Mouse (Mus musculus) heart, postnatal 0 days (tissue): ENCODE results near the gene Ssc5d. TPM values are rescaled to one million over a fixed set of nuclear protein-coding genes. Genes with fewer than 3 reads are reported as not detected.

Source experiments
- ATAC-seq: fragments of 200-750 bp; cut with Nextera tagmentation; 2 replicates; pipeline ENCODE4 v1.8.0; 2017; ENCODE audit warnings: low read depth, moderate number of reproducible peaks, moderate library complexity; ENCODE audit not compliant: insufficient read depth
- DNase-seq: peaks from one replicate; pipeline ENCODE4 v3.0.0-alpha.2; 2016; ENCODE audit warnings: low spot score
- H3K27ac ChIP-seq: fragments of 300-500 bp; sonication (generic); 2 replicates; pipeline ENCODE4 v1.5.1; 2014; ENCODE audit warnings: low read depth, mild to moderate bottlenecking
- H3K27me3 ChIP-seq: fragments of 300-500 bp; sonication (generic); 2 replicates; pipeline ENCODE4 v1.6.1; 2014; ENCODE audit warnings: low read length, mixed read lengths; ENCODE audit not compliant: control insufficient read depth, insufficient read depth
- H3K36me3 ChIP-seq: fragments of 300-500 bp; sonication (generic); replicated peaks from 2 replicates; pipeline ENCODE4 v1.6.1; 2014; ENCODE audit warnings: low read length, mixed read lengths; ENCODE audit not compliant: control insufficient read depth, insufficient read depth
- H3K4me1 ChIP-seq: fragments of 300-500 bp; sonication (generic); 2 replicates; pipeline ENCODE4 v1.6.1; 2014; ENCODE audit warnings: antibody characterized with exemption; ENCODE audit not compliant: control insufficient read depth, insufficient read depth
- H3K4me2 ChIP-seq: fragments of 300-500 bp; sonication (generic); 2 replicates; pipeline ENCODE4 v1.6.1; 2014; ENCODE audit warnings: low read depth, mild to moderate bottlenecking, low read length, moderate library complexity
- H3K4me3 ChIP-seq: fragments of 300-500 bp; sonication (generic); 2 replicates; pipeline ENCODE4 v1.5.1; 2014; ENCODE audit warnings: low read depth, low read length
- H3K9ac ChIP-seq: fragments of 300-500 bp; sonication (generic); replicated peaks from 2 replicates; pipeline ENCODE4 v1.6.1; 2014; ENCODE audit warnings: low read depth, low read length, mixed read lengths
- H3K9me3 ChIP-seq: fragments of 300-500 bp; sonication (generic); replicated peaks from 2 replicates; pipeline ENCODE4 v1.6.1; 2016; ENCODE audit warnings: low read length; ENCODE audit not compliant: control insufficient read depth
- CTCF ChIP-seq: IDR thresholded peaks from 2 replicates; pipeline ENCODE4 v1.5.1; 2016; ENCODE audit warnings: antibody characterized with exemption, control low read depth, low read depth
- EP300 ChIP-seq: IDR thresholded peaks from 2 replicates; pipeline ENCODE4 v1.6.1; 2016; ENCODE audit warnings: antibody characterized with exemption, low read depth
- WGBS: fragments of 180-500 bp; shearing (Covaris S2); extraction: QIAGEN DNeasy Blood & Tissue Kit; methylation state at CpG from one replicate; pipeline ENCODE4 v1.1.7; 2014; 5-methylcytosine and 5-hydroxymethylcytosine counted together
- polyA plus RNA-seq: library from polyadenylated mRNA; unstranded; fragments of >200 nt; fragmentation: Nextera tagmentation; extraction: Ambion mirVana; gene quantifications from 2 replicates; pipeline ENCODE4 v1.2.1, GENCODE M21; 2015
- total RNA-seq: library from RNA; depleted of rRNA; stranded (reverse); fragments of >200 nt; gene quantifications from 2 replicates; pipeline ENCODE4 v1.2.3, GENCODE M21; 2014; ENCODE audit warnings: low replicate concordance; rRNA removed

The Ssc5d gene
- total and polyA plus RNA-seq, 2 experiments from 2014 or later = 1.2 to 5.0 TPM

- ATAC-seq (no peak), DNase-seq (no peak)
- Histone ChIP-seq H3K27me3 (no peaks in the 10 kb centered on the region), H3K9ac (no peak overlapping the region), H3K27ac (no peak overlapping the region), H3K4me3 (no peak overlapping the region), H3K4me1 (peaks cover 15% of the 10 kb centered on the region), H3K9me3 (no peaks in the 10 kb centered on the region), H3K36me3 (no peaks in the 10 kb centered on the region), H3K4me2 (no peak overlapping the region)
- WGBS = 85% methylated on average over 7 of the region's 7 CpGs
- TF ChIP-seq EP300 (no peak), CTCF (no peak)
Observed at GRCm38 (mm10) chr7:4976832-4977231, 51.2 kb downstream of the Ssc5d start.

- Histone ChIP-seq H3K27me3 (0 out of 2 replicates have a peak, but pooled peaks cover 6% of the 10 kb centered on the region), H3K36me3 (peaks cover 10% of the 10 kb centered on the region), H3K27ac (no peak overlapping the region), H3K9ac (no peak overlapping the region), H3K4me2 (no peak overlapping the region), H3K4me1 (no peaks in the 10 kb centered on the region), H3K4me3 (no peak overlapping the region), H3K9me3 (no peaks in the 10 kb centered on the region)
- TF ChIP-seq EP300 (no peak), CTCF (no peak)
- DNase-seq (no peak), ATAC-seq (no peak; the same call in 1 of the 2 replicates)
- WGBS = 4% methylated on average over 2 of the region's 2 CpGs
Observed at GRCm38 (mm10) chr7:4988250-4988649, 62.7 kb downstream of the Ssc5d start.

- WGBS = 56% methylated on average over 47 of the region's 55 CpGs
- H3K4me2 ChIP-seq = 0 out of 2 replicates have a peak overlapping the region, but pooled peaks have one; percentile 0
- no peak overlapping the region for H3K9ac ChIP-seq
Observed at GRCm38 (mm10) chr7:4993347-4993998, 67.9 kb downstream of the Ssc5d start.

GRCm38 (mm10) chr7:4993999-4994788 lies 68.6 kb downstream of the Ssc5d start:
- Histone ChIP-seq H3K27me3 (0 out of 2 replicates have a peak, but pooled peaks cover 8% of the 10 kb centered on the region), H3K9me3 (no peaks in the 10 kb centered on the region), H3K4me2 (peak overlapping the region; percentile 98), H3K27ac (no peak overlapping the region), H3K4me1 (peaks cover 12% of the 10 kb centered on the region), H3K9ac (no peak overlapping the region), H3K36me3 (peaks cover 14% of the 10 kb centered on the region), H3K4me3 (peak overlapping the region; percentile 68; the same call in 1 of the 2 replicates)
- WGBS = 55% methylated on average over 54 of the region's 59 CpGs
- ATAC-seq = no peak
- DNase-seq = no peak
- no peak for TF ChIP-seq CTCF
- no peak for TF ChIP-seq EP300

More at GRCm38 (mm10) chr7:4993347-4993998, 67.9 kb downstream of the Ssc5d start:
- TF ChIP-seq CTCF (no peak), EP300 (no peak)
- H3K27ac ChIP-seq = no peak overlapping the region
- H3K4me3 ChIP-seq = no peak overlapping the region
- H3K9me3 ChIP-seq = no peaks in the 10 kb centered on the region
- no peak for DNase-seq
- peaks cover 12% of the 10 kb centered on the region for H3K4me1 ChIP-seq
- H3K36me3 ChIP-seq = peaks cover 14% of the 10 kb centered on the region
- H3K27me3 ChIP-seq = 0 out of 2 replicates have a peak, but pooled peaks cover 8% of the 10 kb centered on the region
- ATAC-seq = no peak

Other genes with a start within 250 kb of the Ssc5d start
Only the 30 nearest of the 33 such genes appear.
- 0.23 TPM in 1 of 2 replicates, not detected in the other for gene Tmem150b, start 200.5 kb upstream of the Ssc5d start, total RNA-seq
- gene Tmem150b, start 200.5 kb upstream of the Ssc5d start, polyA plus RNA-seq = not detected in 2 replicates
- gene Kmt5c, start 185.7 kb upstream of the Ssc5d start, total RNA-seq = 59.1 and 62.9 TPM in 2 replicates
- gene Kmt5c, start 185.7 kb upstream of the Ssc5d start, polyA plus RNA-seq = 38.3 and 42.9 TPM in 2 replicates
- gene Cox6b2, start 172.7 kb upstream of the Ssc5d start, total RNA-seq = 20.8 TPM in 1 of 2 replicates, not detected in the other
- gene Cox6b2, start 172.7 kb upstream of the Ssc5d start, polyA plus RNA-seq = 27.1 and 27.8 TPM in 2 replicates
- gene Fam71e2, start 154.5 kb upstream of the Ssc5d start, total RNA-seq = not detected in 2 replicates
- not detected in 2 replicates for gene Fam71e2, start 154.5 kb upstream of the Ssc5d start, polyA plus RNA-seq
- not detected in 2 replicates for gene Il11, start 142.9 kb upstream of the Ssc5d start, total RNA-seq
- gene Il11, start 142.9 kb upstream of the Ssc5d start, polyA plus RNA-seq = not detected in 2 replicates
- not detected in 2 replicates for gene Tmem190, start 142.8 kb upstream of the Ssc5d start, total RNA-seq
- gene Tmem190, start 142.8 kb upstream of the Ssc5d start, polyA plus RNA-seq = not detected in 2 replicates
- gene Tmem238, start 136.1 kb upstream of the Ssc5d start, total RNA-seq = 2.2 and 21.0 TPM in 2 replicates
- gene Tmem238, start 136.1 kb upstream of the Ssc5d start, polyA plus RNA-seq = 8.0 and 8.6 TPM in 2 replicates
- 141 and 173 TPM in 2 replicates for gene Rpl28, start 132.9 kb upstream of the Ssc5d start, total RNA-seq
- gene Rpl28, start 132.9 kb upstream of the Ssc5d start, polyA plus RNA-seq = 259 and 269 TPM in 2 replicates
- gene Ube2s, start 113.2 kb upstream of the Ssc5d start, total RNA-seq = 440 and 486 TPM in 2 replicates
- gene Ube2s, start 113.2 kb upstream of the Ssc5d start, polyA plus RNA-seq = 156 and 174 TPM in 2 replicates
- gene Shisa7, start 81.1 kb upstream of the Ssc5d start, total RNA-seq = 0.23 TPM in 1 of 2 replicates, not detected in the other
- not detected in 2 replicates for gene Shisa7, start 81.1 kb upstream of the Ssc5d start, polyA plus RNA-seq
- gene Isoc2b, start 55.5 kb upstream of the Ssc5d start, total RNA-seq = 1.4 and 20.0 TPM in 2 replicates
- 4.5 and 6.5 TPM in 2 replicates for gene Isoc2b, start 55.5 kb upstream of the Ssc5d start, polyA plus RNA-seq
- 15.2 and 25.6 TPM in 2 replicates for gene Isoc2a, start 48.6 kb upstream of the Ssc5d start, total RNA-seq
- 1.4 and 1.6 TPM in 2 replicates for gene Isoc2a, start 48.6 kb upstream of the Ssc5d start, polyA plus RNA-seq
- 0.88 TPM in 1 of 2 replicates, not detected in the other for gene Gm36210, start 19.3 kb upstream of the Ssc5d start, total RNA-seq
- 0.08 and 0.12 TPM in 2 replicates for gene Gm36210, start 19.3 kb upstream of the Ssc5d start, polyA plus RNA-seq
- gene Zfp628, start 10.6 kb upstream of the Ssc5d start, total RNA-seq = 8.9 and 13.1 TPM in 2 replicates
- gene Zfp628, start 10.6 kb upstream of the Ssc5d start, polyA plus RNA-seq = 1.7 and 1.9 TPM in 2 replicates
- gene Nat14, start 3.8 kb upstream of the Ssc5d start, total RNA-seq = 2.0 and 4.2 TPM in 2 replicates
- 2.8 and 3.6 TPM in 2 replicates for gene Nat14, start 3.8 kb upstream of the Ssc5d start, polyA plus RNA-seq
- gene Sbk2, start 38.6 kb downstream of the Ssc5d start, total RNA-seq = 16.4 and 19.9 TPM in 2 replicates
- gene Sbk2, start 38.6 kb downstream of the Ssc5d start, polyA plus RNA-seq = 22.0 and 24.3 TPM in 2 replicates
- gene Sbk3, start 45.4 kb downstream of the Ssc5d start, total RNA-seq = 3.2 and 3.9 TPM in 2 replicates
- gene Sbk3, start 45.4 kb downstream of the Ssc5d start, polyA plus RNA-seq = 2.7 and 4.1 TPM in 2 replicates
- gene Zfp579, start 70.4 kb downstream of the Ssc5d start, total RNA-seq = 8.3 and 15.0 TPM in 2 replicates
- 25.4 and 30.6 TPM in 2 replicates for gene Zfp579, start 70.4 kb downstream of the Ssc5d start, polyA plus RNA-seq
- 11.0 and 15.6 TPM in 2 replicates for gene Zfp524, start 88.6 kb downstream of the Ssc5d start, total RNA-seq
- gene Zfp524, start 88.6 kb downstream of the Ssc5d start, polyA plus RNA-seq = 12.5 and 15.1 TPM in 2 replicates
- gene Fiz1, start 88.9 kb downstream of the Ssc5d start, total RNA-seq = 37.2 and 56.9 TPM in 2 replicates
- gene Fiz1, start 88.9 kb downstream of the Ssc5d start, polyA plus RNA-seq = 14.4 and 14.7 TPM in 2 replicates
- gene Gm44973, start 89.7 kb downstream of the Ssc5d start, total RNA-seq = not detected in 2 replicates
- gene Gm44973, start 89.7 kb downstream of the Ssc5d start, polyA plus RNA-seq = 0.75 and 1.1 TPM in 2 replicates
- gene Zfp865, start 94.6 kb downstream of the Ssc5d start, total RNA-seq = 17.6 and 24.9 TPM in 2 replicates
- 1.8 and 2.0 TPM in 2 replicates for gene Zfp865, start 94.6 kb downstream of the Ssc5d start, polyA plus RNA-seq
- gene Ccdc106, start 94.8 kb downstream of the Ssc5d start, total RNA-seq = 1.0 and 2.8 TPM in 2 replicates
- 0.33 and 0.85 TPM in 2 replicates for gene Ccdc106, start 94.8 kb downstream of the Ssc5d start, polyA plus RNA-seq
- gene 4632433K11Rik, start 108.3 kb downstream of the Ssc5d start, total RNA-seq = 0.99 TPM in 1 of 2 replicates, not detected in the other
- not detected in 2 replicates for gene 4632433K11Rik, start 108.3 kb downstream of the Ssc5d start, polyA plus RNA-seq
- gene Zfp784, start 112.7 kb downstream of the Ssc5d start, total RNA-seq = 7.2 and 8.3 TPM in 2 replicates
- gene Zfp784, start 112.7 kb downstream of the Ssc5d start, polyA plus RNA-seq = 8.0 and 8.2 TPM in 2 replicates
- gene Zfp580, start 125.8 kb downstream of the Ssc5d start, total RNA-seq = 15.0 TPM in 1 of 2 replicates, not detected in the other
- 14.7 and 16.6 TPM in 2 replicates for gene Zfp580, start 125.8 kb downstream of the Ssc5d start, polyA plus RNA-seq
- 95.2 and 99.1 TPM in 2 replicates for gene U2af2, start 136.4 kb downstream of the Ssc5d start, total RNA-seq
- gene U2af2, start 136.4 kb downstream of the Ssc5d start, polyA plus RNA-seq = 38.0 and 39.3 TPM in 2 replicates
- gene Epn1, start 154.4 kb downstream of the Ssc5d start, total RNA-seq = 208 and 236 TPM in 2 replicates
- gene Epn1, start 154.4 kb downstream of the Ssc5d start, polyA plus RNA-seq = 53.0 and 56.4 TPM in 2 replicates
- gene Rfpl4, start 191.2 kb downstream of the Ssc5d start, total RNA-seq = not detected in 2 replicates
- gene Rfpl4, start 191.2 kb downstream of the Ssc5d start, polyA plus RNA-seq = not detected in 2 replicates
- 0.35 and 1.1 TPM in 2 replicates for gene Rasl2-9, start 200.2 kb downstream of the Ssc5d start, total RNA-seq
- 4.4 and 6.5 TPM in 2 replicates for gene Rasl2-9, start 200.2 kb downstream of the Ssc5d start, polyA plus RNA-seq